Mouse (Mus musculus) C2C12 (cell line): ENCODE results near the gene Higd1c.

Experiments
- CEBPB ChIP-seq: IDR thresholded peaks from one replicate; pipeline ENCODE4 v1.6.1; 2011; ENCODE audit warnings: low read depth, mild to moderate bottlenecking, control low read depth, moderate library complexity
- CTCF ChIP-seq: IDR thresholded peaks from one replicate; pipeline ENCODE4 v1.5.1; 2011; ENCODE audit not compliant: control insufficient read depth, insufficient read depth, insufficient read length
- FOSL1 ChIP-seq: IDR thresholded peaks from one replicate; pipeline ENCODE4 v1.8.0; 2011; ENCODE audit warnings: mild to moderate bottlenecking, low read length; ENCODE audit not compliant: poor library complexity, insufficient read depth, severe bottlenecking
- MYOG ChIP-seq: IDR thresholded peaks from one replicate; pipeline ENCODE4 v1.6.1; 2011; ENCODE audit not compliant: control insufficient read depth, insufficient read length; ENCODE audit errors: extremely low read depth
- USF1 ChIP-seq: IDR thresholded peaks from one replicate; pipeline ENCODE4 v1.6.1; 2011; ENCODE audit warnings: low read depth, mild to moderate bottlenecking, control low read depth, moderate library complexity

DNA sequence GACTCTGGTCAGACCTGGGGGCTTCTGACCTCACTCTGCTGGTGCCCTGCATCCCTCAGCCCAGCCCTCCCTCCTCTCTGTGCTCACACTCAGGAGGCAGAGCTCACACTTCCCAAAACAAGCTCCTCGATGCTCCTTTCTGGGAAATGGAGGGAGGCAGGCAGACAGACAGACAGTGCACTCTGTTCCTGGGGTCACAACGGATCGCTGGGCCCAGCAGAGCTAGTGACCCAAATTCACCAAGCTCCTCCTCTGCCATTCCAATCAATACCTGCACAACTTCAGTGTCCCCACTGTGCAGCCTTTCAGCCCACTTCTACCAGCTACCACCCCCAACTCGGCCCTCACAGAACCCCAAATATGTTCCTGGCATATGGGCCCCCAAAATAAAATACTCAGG is 37.5 kb downstream of the Higd1c start:
- no peak for TF ChIP-seq CTCF
- no peak for TF ChIP-seq CEBPB
- no peak for TF ChIP-seq USF1
- no peak for TF ChIP-seq MYOG
- no peak for TF ChIP-seq FOSL1
